ENCODE assay signal across 9 mouse cellular contexts in genomic region chr10:91164491-91164890, GRCm38 (mm10).
"Had no signal": no experiment of that assay in that cellular context is flagged by ENCODE, and none has a peak within 500 bp of the region (broad histone marks: within the 10 kb centered on the region; RNA-seq: fewer than 3 reads in every experiment).

No protein-coding gene starts in this region.

- DNase-seq: kidney, adult 9 months; kidney, postnatal 14 days; kidney, postnatal 4 days; left cerebral cortex, postnatal 4 days; liver, postnatal 0 days; lung, embryonic 14.5 days; right cerebral cortex, adult 18-20 months; right cerebral cortex, postnatal 25 days; thymus, postnatal 36 days had no signal
